Mouse (Mus musculus) forebrain, embryonic 10.5 days (tissue): Measurements from ENCODE around the gene Aff3. TPM values are rescaled to one million over a fixed set of nuclear protein-coding genes. Genes with fewer than 3 reads are reported as not detected.
A peak's percentile ranks its signal among the peaks of the same experiment; 100 is the strongest.

Experiments used
- DNase-seq: peaks from one replicate; pipeline ENCODE4 v3.0.0-alpha.2; 2017; ENCODE audit warnings: low spot score; ENCODE audit errors: extremely low spot score
- H3K27ac ChIP-seq: fragments of 300-500 bp; sonication (generic); 2 replicates; pipeline ENCODE4 v1.5.1; 2016; ENCODE audit warnings: mild to moderate bottlenecking
- H3K27me3 ChIP-seq: fragments of 300-500 bp; sonication (generic); 2 replicates; pipeline ENCODE4 v1.6.1; 2016; ENCODE audit warnings: mild to moderate bottlenecking; ENCODE audit not compliant: poor library complexity, severe bottlenecking
- H3K36me3 ChIP-seq: fragments of 300-500 bp; sonication (generic); replicated peaks from 2 replicates; pipeline ENCODE4 v1.6.1; 2016; ENCODE audit warnings: mild to moderate bottlenecking, moderate library complexity
- H3K4me1 ChIP-seq: fragments of 300-500 bp; sonication (generic); 2 replicates; pipeline ENCODE4 v1.6.1; 2016
- H3K4me3 ChIP-seq: fragments of 300-500 bp; sonication (generic); 2 replicates; pipeline ENCODE4 v1.5.1; 2016; ENCODE audit warnings: mild to moderate bottlenecking, moderate library complexity
- H3K9me3 ChIP-seq: fragments of 300-500 bp; sonication (generic); 2 replicates; pipeline ENCODE4 v1.6.1; 2016; ENCODE audit warnings: mild to moderate bottlenecking, moderate library complexity
- WGBS: fragments of 180-500 bp; shearing (Covaris S2); methylation state at CpG from one replicate; pipeline ENCODE4 v1.1.7; 2016; 5-methylcytosine and 5-hydroxymethylcytosine counted together
- polyA plus RNA-seq: library from polyadenylated mRNA; unstranded; fragments of >200 nt; fragmentation: Nextera tagmentation; extraction: Ambion mirVana; gene quantifications from 2 replicates; pipeline ENCODE4 v1.2.1, GENCODE M21; 2016

Gene Aff3
- polyA plus RNA-seq = 3.4 and 3.5 TPM in 2 replicates

DNA sequence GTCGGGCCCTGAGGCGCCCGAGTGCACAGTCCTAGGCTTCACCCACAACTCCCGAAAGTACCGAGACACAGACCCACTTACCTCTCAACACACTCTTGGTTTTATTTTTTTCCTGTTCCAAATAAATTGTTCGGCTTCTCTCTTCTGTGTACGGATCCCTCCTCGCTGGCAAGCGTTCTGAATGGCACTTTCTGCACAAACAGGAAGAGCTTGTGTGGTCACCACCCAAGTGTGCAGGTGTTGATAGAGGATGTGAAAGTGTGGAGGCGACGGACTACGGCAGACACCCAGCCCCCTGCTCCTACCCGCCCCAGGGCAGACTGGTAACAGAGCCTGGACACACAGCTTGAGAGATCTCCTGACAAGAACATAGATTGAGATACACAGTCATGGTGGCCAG is at the start of gene Aff3:
Gene Aff3 (minus strand): TSS at position 179 of the 400 bp plus-strand sequence.
- no peaks in the 10 kb centered on the region for H3K36me3 ChIP-seq
- no peak within 1 kb of the TSS for H3K27ac ChIP-seq
- DNase-seq = peak; percentile 9
- WGBS = 88% methylated on average over 13 of the region's 13 CpGs
- H3K27me3 ChIP-seq = no peaks in the 10 kb centered on the region
- no peak within 1 kb of the TSS for H3K4me3 ChIP-seq
- H3K9me3 ChIP-seq = no peaks in the 10 kb centered on the region
- peaks cover 5% of the 10 kb centered on the region; the same call in 1 of the 2 replicates for H3K4me1 ChIP-seq

DNA sequence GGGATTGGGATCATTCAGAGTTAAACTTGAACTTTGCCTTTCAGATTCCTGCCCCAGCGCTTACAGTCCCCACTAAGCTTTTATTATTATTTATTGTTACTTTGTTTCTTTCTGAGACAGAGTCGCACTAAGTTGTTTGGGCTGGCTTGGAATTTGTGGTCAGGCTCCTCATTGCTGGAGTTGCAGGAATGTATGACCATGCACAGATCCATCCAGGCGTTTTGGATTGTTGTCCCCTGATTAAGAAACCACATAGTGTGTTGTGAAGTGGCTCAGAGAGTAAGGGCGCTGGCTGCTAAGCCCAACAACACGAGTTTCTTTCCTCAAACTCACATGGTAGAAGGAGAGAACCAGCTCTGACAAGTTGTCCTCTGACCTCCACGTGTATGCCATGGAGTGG is 35.9 kb upstream of the Aff3 start:
- no peaks in the 10 kb centered on the region for H3K36me3 ChIP-seq
- H3K9me3 ChIP-seq = no peaks in the 10 kb centered on the region
- no peak overlapping the region for H3K27ac ChIP-seq
- H3K4me1 ChIP-seq = peaks cover 10% of the 10 kb centered on the region
- no peaks in the 10 kb centered on the region for H3K27me3 ChIP-seq
- DNase-seq = no peak
- no peak overlapping the region for H3K4me3 ChIP-seq
- WGBS = 78% methylated on average over 6 of the region's 6 CpGs

DNA sequence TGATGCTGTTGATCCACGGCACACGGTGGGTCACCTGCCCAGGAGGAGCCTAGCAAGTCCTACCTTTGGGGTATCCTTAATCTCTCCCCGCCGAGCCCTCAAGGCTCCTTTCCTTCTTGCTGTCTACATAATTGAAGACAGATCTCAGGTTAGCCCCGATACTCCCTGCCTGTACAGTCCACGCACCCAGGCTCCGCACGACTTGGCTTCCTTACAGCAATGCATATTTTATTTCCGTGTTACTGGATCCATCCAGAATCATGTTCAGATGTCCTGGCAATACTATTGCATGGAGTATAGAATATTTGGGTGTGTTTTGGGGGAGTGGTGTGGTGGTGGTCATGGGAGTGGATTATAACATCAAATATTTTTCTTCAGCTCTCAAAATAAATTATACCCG is 34.5 kb upstream of the Aff3 start:
- Histone ChIP-seq H3K27ac (no peak overlapping the region), H3K9me3 (no peaks in the 10 kb centered on the region), H3K4me1 (peaks cover 10% of the 10 kb centered on the region), H3K4me3 (no peak overlapping the region), H3K27me3 (no peaks in the 10 kb centered on the region), H3K36me3 (no peaks in the 10 kb centered on the region)
- WGBS = 88% methylated on average over 10 of the region's 10 CpGs
- no peak for DNase-seq

GRCm38 (mm10) chr1:38695812-38696681 is 31.3 kb upstream of the Aff3 start:
- WGBS = 67% methylated on average over 15 of the region's 15 CpGs
- peaks cover 10% of the 10 kb centered on the region for H3K4me1 ChIP-seq
- no peaks in the 10 kb centered on the region for H3K27me3 ChIP-seq
- no peaks in the 10 kb centered on the region for H3K9me3 ChIP-seq
- no peak for DNase-seq
- H3K4me3 ChIP-seq = no peak overlapping the region
- peak overlapping the region; percentile 67 for H3K27ac ChIP-seq
- no peaks in the 10 kb centered on the region for H3K36me3 ChIP-seq

- no peak overlapping the region for H3K27ac ChIP-seq
- DNase-seq = no peak
- no peak overlapping the region for H3K4me3 ChIP-seq
- H3K4me1 ChIP-seq = peaks cover 10% of the 10 kb centered on the region
- 79% methylated on average over 2 of the region's 2 CpGs for WGBS
- H3K27me3 ChIP-seq = no peaks in the 10 kb centered on the region
- H3K36me3 ChIP-seq = no peaks in the 10 kb centered on the region
- H3K9me3 ChIP-seq = no peaks in the 10 kb centered on the region
Measured at GRCm38 (mm10) chr1:38695089-38695811, 30.5 kb upstream of the Aff3 start.

DNA sequence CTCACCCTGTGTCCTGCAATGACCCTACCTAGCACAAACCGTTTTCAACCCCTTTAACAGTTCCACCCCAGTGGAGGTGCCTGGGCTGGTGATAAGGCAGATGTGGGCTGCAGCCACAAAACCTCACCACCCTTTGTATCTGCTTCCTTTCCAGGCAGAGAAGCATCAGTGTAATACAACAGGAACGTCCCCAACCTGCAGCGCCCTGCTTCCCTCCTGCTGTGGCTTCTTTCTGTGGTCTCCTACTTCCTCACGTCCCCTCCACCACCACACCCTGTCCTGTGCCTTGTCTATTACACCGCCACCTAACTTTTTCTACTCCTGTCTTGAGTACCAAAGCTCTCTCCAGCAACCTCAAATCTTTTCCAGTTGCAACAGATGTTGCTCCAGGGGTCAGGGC is 29.4 kb upstream of the Aff3 start:
- Histone ChIP-seq H3K36me3 (no peaks in the 10 kb centered on the region), H3K27me3 (no peaks in the 10 kb centered on the region), H3K4me1 (peaks cover 10% of the 10 kb centered on the region), H3K9me3 (no peaks in the 10 kb centered on the region), H3K4me3 (no peak overlapping the region), H3K27ac (no peak overlapping the region)
- 74% methylated on average over 5 of the region's 5 CpGs for WGBS
- DNase-seq = no peak

DNA sequence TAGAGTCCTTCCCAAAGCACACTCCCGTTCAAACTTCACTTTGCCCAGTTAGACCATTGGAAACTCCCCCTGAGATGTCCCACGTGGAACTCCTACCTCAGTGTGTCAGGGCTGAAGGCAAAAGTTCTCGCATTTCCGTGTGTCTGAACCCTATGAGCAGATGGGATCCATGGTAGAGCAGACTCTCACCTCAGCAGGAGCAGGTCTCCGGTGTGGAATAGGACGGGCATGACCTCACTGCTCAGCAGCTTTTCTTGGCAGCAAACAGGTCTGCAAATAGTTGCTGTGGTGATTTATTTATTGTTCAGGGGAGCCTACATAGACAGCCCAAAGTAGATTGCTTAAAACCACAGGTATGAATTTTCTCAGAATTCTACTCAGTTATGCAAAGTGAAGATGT is 25.7 kb upstream of the Aff3 start:
- Histone ChIP-seq H3K4me3 (no peak overlapping the region), H3K27me3 (no peaks in the 10 kb centered on the region), H3K4me1 (0 out of 2 replicates have a peak, but pooled peaks cover 5% of the 10 kb centered on the region), H3K36me3 (no peaks in the 10 kb centered on the region), H3K27ac (no peak overlapping the region), H3K9me3 (no peaks in the 10 kb centered on the region)
- no peak for DNase-seq
- 87% methylated on average over 6 of the region's 6 CpGs for WGBS

DNA sequence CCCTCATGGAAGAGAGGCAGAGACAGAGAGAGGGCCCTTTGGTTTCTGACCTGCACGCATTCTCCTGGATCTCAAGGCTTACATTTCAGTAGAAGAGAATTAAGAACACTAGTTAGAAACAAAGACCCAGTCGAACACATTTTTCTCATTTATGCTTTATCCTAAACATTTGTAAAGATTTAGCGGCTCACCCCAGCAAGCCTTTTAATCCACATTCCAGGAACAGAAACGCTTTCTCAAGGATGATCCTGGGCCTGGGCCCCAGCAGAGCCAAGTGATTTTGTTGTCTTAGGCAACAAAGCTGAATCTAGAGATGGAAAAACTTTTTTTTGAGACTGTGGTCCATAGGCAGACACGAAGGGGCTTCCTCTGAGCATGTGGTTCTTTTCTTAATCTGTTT is 23.5 kb upstream of the Aff3 start:
- DNase-seq = no peak
- 0 out of 2 replicates have a peak, but pooled peaks cover 5% of the 10 kb centered on the region for H3K4me1 ChIP-seq
- no peaks in the 10 kb centered on the region for H3K9me3 ChIP-seq
- no peaks in the 10 kb centered on the region for H3K36me3 ChIP-seq
- no peak overlapping the region for H3K4me3 ChIP-seq
- H3K27ac ChIP-seq = no peak overlapping the region
- 55% methylated on average over 5 of the region's 5 CpGs for WGBS
- no peaks in the 10 kb centered on the region for H3K27me3 ChIP-seq

DNA sequence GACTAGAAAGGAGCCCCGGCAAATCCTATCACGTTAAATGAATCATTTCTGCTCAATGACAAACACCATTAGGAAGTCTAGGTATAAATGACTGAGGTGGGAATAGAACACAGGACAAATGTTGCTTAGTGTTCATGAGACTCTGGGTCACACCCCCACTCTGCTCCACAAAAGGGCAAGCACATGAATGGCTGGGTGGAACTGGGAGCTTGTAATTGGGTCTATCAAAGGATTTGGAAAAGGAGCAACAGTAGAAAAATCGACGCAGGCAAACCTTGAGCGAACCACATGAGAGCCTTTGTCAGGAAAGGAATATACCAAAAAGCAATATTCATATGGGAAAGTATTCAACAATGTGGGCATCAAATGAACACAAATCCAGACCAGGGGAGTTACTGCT is 21.0 kb upstream of the Aff3 start:
- no peaks in the 10 kb centered on the region for H3K27me3 ChIP-seq
- no peak overlapping the region for H3K27ac ChIP-seq
- DNase-seq = peak; percentile 4
- no peaks in the 10 kb centered on the region for H3K36me3 ChIP-seq
- H3K4me3 ChIP-seq = no peak overlapping the region
- 92% methylated on average over 5 of the region's 5 CpGs for WGBS
- H3K4me1 ChIP-seq = 0 out of 2 replicates have a peak, but pooled peaks cover 5% of the 10 kb centered on the region
- no peaks in the 10 kb centered on the region for H3K9me3 ChIP-seq

GRCm38 (mm10) chr1:38683158-38683721 is 18.5 kb upstream of the Aff3 start:
- no peak for DNase-seq
- H3K36me3 ChIP-seq = no peaks in the 10 kb centered on the region
- 0 out of 2 replicates have a peak, but pooled peaks cover 4% of the 10 kb centered on the region for H3K4me1 ChIP-seq
- no peak overlapping the region for H3K4me3 ChIP-seq
- H3K27ac ChIP-seq = no peak overlapping the region
- 89% methylated on average over 10 of the region's 10 CpGs for WGBS
- no peaks in the 10 kb centered on the region for H3K9me3 ChIP-seq
- H3K27me3 ChIP-seq = no peaks in the 10 kb centered on the region

DNA sequence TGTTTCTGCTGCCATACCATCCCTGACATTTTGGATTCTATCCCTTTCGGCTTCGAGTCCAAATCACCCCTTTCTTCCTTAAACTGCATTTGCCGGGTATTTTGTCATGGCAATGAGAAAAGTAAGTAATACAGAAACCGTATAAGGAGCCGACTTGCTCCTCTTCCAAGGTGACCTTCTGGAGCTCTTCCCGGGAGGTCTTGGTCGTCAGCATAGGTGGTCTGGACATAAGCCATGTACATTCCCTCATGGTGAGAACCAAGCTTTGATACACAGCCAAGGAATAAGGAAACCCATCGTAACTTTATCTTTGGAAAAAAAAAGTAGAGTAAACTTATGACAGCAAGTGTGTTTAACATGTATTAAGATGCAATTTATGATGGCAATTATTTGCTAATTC is 15.1 kb upstream of the Aff3 start:
- Histone ChIP-seq H3K27me3 (no peaks in the 10 kb centered on the region), H3K4me1 (no peaks in the 10 kb centered on the region), H3K27ac (no peak overlapping the region), H3K4me3 (no peak overlapping the region), H3K9me3 (peaks cover 4% of the 10 kb centered on the region; the same call in 1 of the 2 replicates), H3K36me3 (no peaks in the 10 kb centered on the region)
- no peak for DNase-seq
- 92% methylated on average over 8 of the region's 8 CpGs for WGBS

DNA sequence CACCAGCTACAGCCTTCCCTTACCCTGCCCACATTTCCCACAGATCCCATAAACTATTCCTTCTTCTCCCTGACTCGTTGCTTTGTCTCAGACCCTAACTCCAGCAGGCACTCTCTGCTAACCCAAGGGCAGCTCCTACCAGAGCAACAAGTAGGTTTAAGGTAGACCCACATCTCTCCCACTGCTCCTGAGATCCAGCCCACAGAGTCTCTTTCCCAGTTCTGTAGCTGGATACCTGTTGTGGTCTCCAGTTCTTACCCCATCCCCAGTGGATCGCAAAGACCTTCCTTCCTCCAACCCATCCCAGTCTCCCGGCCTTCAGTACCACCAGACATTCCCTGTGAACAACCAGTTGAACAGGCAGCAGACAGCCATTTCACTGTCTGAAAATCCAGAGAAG is 7.0 kb upstream of the Aff3 start:
- no peaks in the 10 kb centered on the region for H3K4me1 ChIP-seq
- H3K27me3 ChIP-seq = no peaks in the 10 kb centered on the region
- WGBS = 86% methylated on average over 3 of the region's 3 CpGs
- DNase-seq = no peak
- H3K9me3 ChIP-seq = peaks cover 4% of the 10 kb centered on the region; the same call in 1 of the 2 replicates
- no peaks in the 10 kb centered on the region for H3K36me3 ChIP-seq
- H3K4me3 ChIP-seq = no peak overlapping the region
- no peak overlapping the region for H3K27ac ChIP-seq

GRCm38 (mm10) chr1:38671019-38671418 is 6.3 kb upstream of the Aff3 start:
- WGBS = 87% methylated on average over 5 of the region's 5 CpGs
- Histone ChIP-seq H3K4me1 (no peaks in the 10 kb centered on the region), H3K27ac (no peak overlapping the region), H3K36me3 (no peaks in the 10 kb centered on the region), H3K9me3 (peaks cover 4% of the 10 kb centered on the region; the same call in 1 of the 2 replicates), H3K27me3 (no peaks in the 10 kb centered on the region), H3K4me3 (no peak overlapping the region)
- DNase-seq = no peak
